Mouse (Mus musculus) gastrocnemius, adult 8-10 months (tissue): ENCODE results near the gene Lrcol1. TPM values are rescaled to one million over a fixed set of nuclear protein-coding genes. Genes with fewer than 3 reads are reported as not detected.

Experiments
- DNase-seq, 2 experiments: peaks; one replicate each; pipeline ENCODE4 v3.0.0; 2022; ENCODE audit warnings: low spot score in 2 of 2
- total RNA-seq, 4 experiments: library from RNA; stranded (reverse); gene quantifications; 2 replicates each; pipeline ENCODE4 v1.2.4; 2022

Gene Lrcol1
- total RNA-seq, 4 experiments from 2014 or later = not detected

- peak; percentile 37 to 41 for DNase-seq
Observed at GRCm38 (mm10) chr5:110386371-110387330, 42.1 kb downstream of the Lrcol1 start.

GRCm38 (mm10) chr5:110387332-110387731, 42.8 kb downstream of the Lrcol1 start:
- DNase-seq = no peak

- no peak for DNase-seq
Observed at GRCm38 (mm10) chr5:110390631-110391030, 46.1 kb downstream of the Lrcol1 start.

GRCm38 (mm10) chr5:110392727-110393126, 48.2 kb downstream of the Lrcol1 start:
- DNase-seq = no peak

- no peak for DNase-seq
Observed at GRCm38 (mm10) chr5:110395006-110395661, 50.6 kb downstream of the Lrcol1 start.

- DNase-seq = no peak
Observed at GRCm38 (mm10) chr5:110401101-110401500, 56.6 kb downstream of the Lrcol1 start.

GRCm38 (mm10) chr5:110402557-110402956, 58.0 kb downstream of the Lrcol1 start:
- no peak for DNase-seq

- DNase-seq = no peak
Observed at GRCm38 (mm10) chr5:110403931-110404330, 59.4 kb downstream of the Lrcol1 start.

Other genes starting within 250 kb of the Lrcol1 start
- not detected for gene Plcxd1, start 244.8 kb upstream of the Lrcol1 start, total RNA-seq
- gene Gtpbp6, start 236.5 kb upstream of the Lrcol1 start, total RNA-seq = 10 to 100 TPM; 10.9 to 20.6 (median 13.5) TPM
- gene Zfp605, start 234.6 kb upstream of the Lrcol1 start, total RNA-seq = 1 to 10 TPM; 3.5 to 5.4 (median 4.3) TPM
- 10 to 100 TPM in 3 of 4 experiments, 1 to 10 TPM in 1; 9.0 to 12.7 (median 12.0) TPM for gene Chfr, start 208.9 kb upstream of the Lrcol1 start, total RNA-seq
- 10 to 100 TPM; 44.1 to 52.7 (median 50.0) TPM for gene Golga3, start 168.0 kb upstream of the Lrcol1 start, total RNA-seq
- gene Ankle2, start 113.7 kb upstream of the Lrcol1 start, total RNA-seq = 10 to 100 TPM; 30.9 to 39.7 (median 33.5) TPM
- 10 to 100 TPM; 25.4 to 30.6 (median 28.3) TPM for gene Pgam5, start 74.8 kb upstream of the Lrcol1 start, total RNA-seq
- gene Pxmp2, start 58.5 kb upstream of the Lrcol1 start, total RNA-seq = 10 to 100 TPM; 38.1 to 54.8 (median 44.5) TPM
- 1 to 10 TPM in 3 of 4 experiments, under 1 TPM in 1; 0.99 to 2.5 (median 1.5) TPM for gene Pole, start 58.4 kb upstream of the Lrcol1 start, total RNA-seq
- not detected for gene P2rx2, start 1.5 kb upstream of the Lrcol1 start, total RNA-seq
- gene Fbrsl1, start 103.8 kb downstream of the Lrcol1 start, total RNA-seq = 10 to 100 TPM; 27.3 to 40.0 (median 33.9) TPM
- gene Galnt9, start 199.6 kb downstream of the Lrcol1 start, total RNA-seq = not detected